Mouse (Mus musculus): ENCODE measurements around the gene Nbl1.

- peak in 2 of 3 experiments; percentile 17 to 18; a peak in 3 of 6 replicates for TF ChIP-seq CTCF (IDR thresholded peaks at IDR 0.05 in 2 of 3, conservative IDR thresholded peaks at IDR 0.05 in 1 of 3; ENCODE audit: control insufficient read depth in 1 of 3, insufficient read depth in 1 of 3, low read depth in 2 of 3, low read length in 3 of 3, poor library complexity in 1 of 3, severe bottlenecking in 1 of 3)
- TF ChIP-seq POLR2A (IDR thresholded peaks at IDR 0.05; ENCODE audit: control insufficient read depth in 1 of 2, insufficient read depth in 1 of 2, low read depth in 1 of 2, low read length in 2 of 2, poor library complexity in 1 of 2) = no peak
These were observed 47.5 kb upstream of the Nbl1 start for GRCm38 (mm10) chr4:139140267-139140666.

All from MEL (cell line).